8 mouse cellular contexts compared by ENCODE assay signal in the genomic region with DNA sequence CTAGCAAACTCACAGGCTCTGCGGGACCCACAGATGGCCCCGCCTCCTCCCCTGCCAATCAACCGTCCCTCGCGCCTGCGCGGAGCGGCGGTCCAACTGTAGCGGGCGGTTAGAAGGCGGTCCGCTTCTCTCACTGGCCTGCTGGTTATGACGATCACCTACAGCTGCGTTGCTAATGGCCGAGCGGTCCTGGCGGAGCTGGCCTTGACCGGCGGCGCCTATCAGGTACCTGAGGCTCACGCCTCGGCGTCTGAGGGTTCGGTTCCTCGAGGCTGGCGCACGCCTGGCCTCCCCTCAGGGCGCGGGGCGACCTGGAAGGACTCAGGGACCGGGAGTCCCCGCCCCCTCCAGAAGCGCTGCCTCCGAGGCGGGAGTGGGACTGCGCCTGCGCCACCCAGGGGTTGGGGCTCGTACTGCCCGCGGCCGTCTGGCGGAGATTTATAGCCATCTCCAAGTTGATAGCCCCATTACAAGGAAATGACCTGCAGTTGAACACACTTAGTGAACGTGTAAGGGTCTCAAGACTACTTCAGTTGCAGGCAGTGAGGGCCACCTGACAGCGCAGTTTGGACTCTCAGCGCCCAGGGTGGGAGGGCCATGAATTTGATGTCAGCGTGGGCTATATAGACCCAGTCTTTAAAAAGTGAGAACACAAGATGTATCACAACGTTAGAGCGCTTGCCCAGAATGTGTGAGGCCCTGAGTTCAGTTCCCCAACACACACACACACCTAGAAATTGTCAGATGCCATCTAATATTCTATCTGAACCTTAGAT. TPM values are rescaled to one million over a fixed set of nuclear protein-coding genes. Genes with fewer than 3 reads are reported as not detected.
DNase-seq lines count a peak whose midpoint lies in the region; ATAC-seq and TF ChIP-seq lines count a peak whose summit lies in the region.

A gene (plus strand): TSS at position 74 of the 776 bp plus-strand sequence.

- peak within 1 kb of the TSS; percentile 80 for H3K27ac ChIP-seq in hindbrain, postnatal 0 days

- peak; percentile 99 for ATAC-seq in hindbrain, postnatal 0 days

- DNase-seq in adrenal gland, adult 2 months, result peak; percentile 97
- DNase-seq in embryo, embryonic 10 days (ENCODE audit: low spot score), result peak; percentile 98
- peak; percentile 95 for DNase-seq in gastrocnemius, postnatal 10 days
- DNase-seq in hindbrain, postnatal 0 days (ENCODE audit: low spot score), result peak; percentile 96
- DNase-seq in left cerebral cortex, adult 11 months (ENCODE audit: low spot score), result peak; percentile 86
- peak; percentile 97 for DNase-seq in lung, postnatal 25 days (ENCODE audit: low spot score)
- peak; percentile 90 for DNase-seq in retina, embryonic 14.5 days (ENCODE audit: low spot score)
- DNase-seq in thymus, postnatal 25 days, result peak; percentile 95

- peak within 1 kb of the TSS; percentile 54 for H3K9ac ChIP-seq in hindbrain, postnatal 0 days (replicated peaks; ENCODE audit: low read length)

- H3K4me3 ChIP-seq in hindbrain, postnatal 0 days (ENCODE audit: low read length), result peak within 1 kb of the TSS; percentile 55

- 12% methylated on average over 49 of the region's 49 CpGs for WGBS in hindbrain, postnatal 0 days

- H3K4me1 ChIP-seq in hindbrain, postnatal 0 days (ENCODE audit: insufficient read depth, low read length), result no peaks in the 10 kb centered on the region

- H3K36me3 ChIP-seq in hindbrain, postnatal 0 days (ENCODE audit: insufficient read depth, low read length), result no peaks in the 10 kb centered on the region

- peak within 1 kb of the TSS; percentile 52 for H3K4me2 ChIP-seq in hindbrain, postnatal 0 days (ENCODE audit: low read depth, low read length)

- no peaks in the 10 kb centered on the region for H3K9me3 ChIP-seq in hindbrain, postnatal 0 days (ENCODE audit: low read length)

- H3K27me3 ChIP-seq in hindbrain, postnatal 0 days (ENCODE audit: insufficient read depth, low read length), result 0 out of 2 replicates have a peak, but pooled peaks cover 4% of the 10 kb centered on the region

- TF ChIP-seq CTCF in hindbrain, postnatal 0 days (IDR thresholded peaks at IDR 0.05; ENCODE audit: low read depth), result peak; percentile 65

RNA-seq across cellular contexts. Expression of the gene that starts here (rescaled TPM):
- 1 to 10 TPM in 1 of 2 experiments, under 1 TPM in 1; 0.62 to 1.2 TPM for total RNA-seq in adrenal gland, adult 2 months (2021)
- polyA plus RNA-seq in adrenal gland, adult 2 months (2012; rRNA removed), result 0.67 and 1.0 TPM in 2 replicates
- total RNA-seq in gastrocnemius, postnatal 10 days (2021), result under 1 TPM; 0.49 to 0.56 TPM
- total RNA-seq in hindbrain, postnatal 0 days (2014; rRNA removed), result 0.31 TPM in 1 of 2 replicates, not detected in the other
- polyA plus RNA-seq in hindbrain, postnatal 0 days (2015; fragmentation: Nextera tagmentation; extraction: Ambion mirVana), result 0.38 and 1.2 TPM in 2 replicates

Comparison
In these comparisons a context has a peak if more than half of its experiments do, and no peak if none do; other contexts are left out.
1. Peak in every context shown above with its lines: DNase-seq, ATAC-seq, H3K4me3 ChIP-seq and H3K27ac ChIP-seq.
2. Peak in DNase-seq in gastrocnemius, postnatal 10 days; RNA of the gene not detected or under 1 TPM.